Mouse (Mus musculus): ENCODE data around the gene Ackr4. TPM values are rescaled to one million over a fixed set of nuclear protein-coding genes. Genes with fewer than 3 reads are reported as not detected.

The Ackr4 gene
- 1.4 TPM for polyA plus RNA-seq (2014; fragmentation: Illumina TruSeq; extraction: RNeasy Lipid Tissue Mini Kit (QIAGEN cat#74804); ENCODE audit: low read depth, low replicate concordance)

DNA sequence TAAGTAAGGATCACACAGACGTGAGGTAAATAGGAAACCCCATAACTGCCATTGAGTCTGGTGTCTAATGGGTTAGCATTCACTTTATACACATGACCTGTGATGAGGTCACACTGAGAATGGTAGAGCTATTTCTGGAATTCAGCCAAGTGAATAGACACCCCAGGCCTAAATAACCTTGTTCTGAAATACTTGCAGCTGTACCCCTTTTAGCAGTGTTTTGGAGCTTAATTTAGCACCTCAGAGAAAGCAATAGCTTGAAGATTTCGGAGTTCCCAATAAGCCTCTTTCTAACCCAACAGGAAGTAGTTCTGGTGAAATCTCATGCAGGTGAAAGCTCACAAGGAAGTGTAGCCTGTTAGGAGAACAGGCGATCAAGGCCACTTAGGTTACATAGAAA, at the start of gene Ackr4:
Ackr4 (minus strand) TSS at position 101 of the 400 bp plus-strand sequence.

DNA sequence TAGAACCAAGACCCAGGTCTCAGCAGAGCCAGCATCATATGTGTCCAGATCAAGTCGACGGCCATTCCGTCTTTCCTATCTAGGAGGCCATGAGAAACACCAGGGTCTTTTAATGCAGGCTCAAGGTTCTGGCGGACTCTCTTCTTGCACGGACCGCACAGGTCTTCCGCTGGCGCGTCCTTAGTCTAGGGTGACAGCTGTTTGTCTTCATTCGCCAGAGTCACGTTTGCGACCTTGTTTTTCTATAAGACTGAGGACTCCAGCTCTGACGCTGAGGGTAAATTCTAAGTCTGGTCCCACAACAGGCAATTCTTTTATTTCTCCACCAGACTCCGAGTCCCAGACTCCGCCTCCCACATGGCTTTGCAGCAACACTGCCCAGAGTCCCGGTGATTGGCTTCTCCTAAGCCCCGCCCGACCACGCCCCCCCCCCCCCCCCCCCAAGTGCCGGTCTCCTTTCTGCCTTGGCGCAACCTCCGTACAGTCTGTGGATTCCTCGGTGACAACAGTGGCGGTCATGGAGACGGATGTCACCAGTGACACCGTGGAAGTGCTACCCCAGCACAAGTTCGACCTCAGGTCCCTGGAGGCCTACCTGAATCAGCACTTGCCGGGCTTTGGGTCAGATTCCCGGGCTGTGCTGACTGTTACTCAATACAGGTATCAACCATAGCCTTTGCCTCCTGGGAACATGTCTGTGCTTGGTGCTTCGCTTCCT, 63.3 kb downstream of the Ackr4 start, which contains the start of gene Acad11:
Acad11 (plus strand) TSS at position 134 of the 718 bp plus-strand sequence.

DNA sequence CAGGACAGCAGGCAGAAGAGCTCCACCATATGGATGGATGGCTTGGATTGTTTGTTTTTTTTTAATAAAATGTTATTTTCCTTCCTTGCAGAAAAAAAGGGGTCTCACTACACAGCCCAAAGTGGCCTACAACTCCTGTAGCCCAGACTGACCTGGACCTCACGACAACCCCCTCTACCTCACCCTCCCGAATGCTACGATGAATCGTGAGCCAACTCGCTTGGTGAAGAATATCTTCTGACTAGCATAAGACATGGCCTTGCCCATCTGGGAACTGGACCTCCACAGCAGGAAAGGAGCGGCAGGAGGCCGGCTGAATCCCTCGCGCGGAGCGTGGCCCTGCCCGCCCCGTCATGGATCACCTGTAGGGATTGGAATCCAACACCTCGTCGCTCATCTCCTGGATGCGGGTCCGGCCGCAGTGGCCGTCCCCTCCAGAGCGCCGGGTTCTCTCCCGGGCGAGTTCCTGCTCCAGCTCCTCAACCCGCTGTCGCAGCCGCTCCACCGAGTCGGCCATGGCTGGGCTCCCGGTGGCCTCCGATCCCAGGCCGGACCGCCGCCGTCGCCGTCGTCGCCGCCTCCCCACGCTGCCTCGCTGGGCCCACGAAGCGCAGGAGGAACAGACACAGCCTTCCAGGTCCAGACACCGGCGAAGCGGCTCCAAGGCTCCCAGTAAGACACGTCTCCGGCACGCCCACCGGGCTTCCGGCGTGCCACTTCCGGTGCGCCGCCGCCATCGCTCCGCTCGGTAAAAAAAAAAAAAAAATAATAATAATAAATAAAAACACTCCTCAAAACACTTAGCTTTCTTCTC, 64.1 kb downstream of the Ackr4 start, which contains the start of gene Uba5:
Uba5 (minus strand) TSS at position 705 of the 814 bp plus-strand sequence.

DNA sequence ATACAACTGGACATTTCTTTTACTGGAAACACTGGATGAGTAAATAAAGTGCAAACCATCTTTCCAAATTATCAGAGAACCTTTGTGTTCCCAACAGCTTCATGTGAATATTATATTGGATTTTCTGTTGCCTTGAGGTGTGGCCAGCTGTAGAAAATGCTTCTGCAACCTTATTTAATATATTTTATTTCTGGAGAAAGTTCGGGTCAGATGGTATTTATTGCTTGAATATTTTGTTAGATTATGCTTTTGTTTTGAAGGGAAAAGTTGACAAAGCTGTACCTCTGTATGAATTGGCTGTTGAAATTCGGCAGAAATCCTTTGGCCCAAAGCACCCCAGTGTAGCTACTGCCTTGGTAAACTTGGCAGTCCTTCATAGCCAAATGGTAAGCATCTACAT, 86.4 kb downstream of the Ackr4 start, which contains the start of gene Gm28305:
Gm28305 (plus strand) TSS at position 301 of the 400 bp plus-strand sequence.

Other genes starting within 250 kb of the Ackr4 start
- gene Nphp3, start 124.4 kb downstream of the Ackr4 start, polyA plus RNA-seq (2014; fragmentation: Illumina TruSeq; extraction: RNeasy Lipid Tissue Mini Kit (QIAGEN cat#74804); ENCODE audit: low read depth, low replicate concordance), result 2.5 TPM
- gene Gm28305, start 86.3 kb downstream of the Ackr4 start, polyA plus RNA-seq (2014; fragmentation: Illumina TruSeq; extraction: RNeasy Lipid Tissue Mini Kit (QIAGEN cat#74804); ENCODE audit: low read depth, low replicate concordance), result not detected
- gene Uba5, start 63.8 kb downstream of the Ackr4 start, polyA plus RNA-seq (2014; fragmentation: Illumina TruSeq; extraction: RNeasy Lipid Tissue Mini Kit (QIAGEN cat#74804); ENCODE audit: low read depth, low replicate concordance), result 38.0 TPM
- 312 TPM for gene Acad11, start 63.6 kb downstream of the Ackr4 start, polyA plus RNA-seq (2014; fragmentation: Illumina TruSeq; extraction: RNeasy Lipid Tissue Mini Kit (QIAGEN cat#74804); ENCODE audit: low read depth, low replicate concordance)
- gene Dnajc13, start 136.0 kb upstream of the Ackr4 start, polyA plus RNA-seq (2014; fragmentation: Illumina TruSeq; extraction: RNeasy Lipid Tissue Mini Kit (QIAGEN cat#74804); ENCODE audit: low read depth, low replicate concordance), result 11.9 TPM
- 7.0 TPM for gene Acpp, start 210.8 kb upstream of the Ackr4 start, polyA plus RNA-seq (2014; fragmentation: Illumina TruSeq; extraction: RNeasy Lipid Tissue Mini Kit (QIAGEN cat#74804); ENCODE audit: low read depth, low replicate concordance)